Mouse (Mus musculus) heart, postnatal 0 days (tissue): ENCODE data around the gene Zcchc7. TPM values are rescaled to one million over a fixed set of nuclear protein-coding genes. Genes with fewer than 3 reads are reported as not detected.

Experiments
- ATAC-seq: fragments of 200-750 bp; cut with Nextera tagmentation; 2 replicates; pipeline ENCODE4 v1.8.0; 2017; ENCODE audit warnings: low read depth, moderate number of reproducible peaks, moderate library complexity; ENCODE audit not compliant: insufficient read depth
- DNase-seq: peaks from one replicate; pipeline ENCODE4 v3.0.0-alpha.2; 2016; ENCODE audit warnings: low spot score
- H3K27ac ChIP-seq: fragments of 300-500 bp; sonication (generic); 2 replicates; pipeline ENCODE4 v1.5.1; 2014; ENCODE audit warnings: low read depth, mild to moderate bottlenecking
- H3K27me3 ChIP-seq: fragments of 300-500 bp; sonication (generic); 2 replicates; pipeline ENCODE4 v1.6.1; 2014; ENCODE audit warnings: low read length, mixed read lengths; ENCODE audit not compliant: control insufficient read depth, insufficient read depth
- H3K36me3 ChIP-seq: fragments of 300-500 bp; sonication (generic); replicated peaks from 2 replicates; pipeline ENCODE4 v1.6.1; 2014; ENCODE audit warnings: low read length, mixed read lengths; ENCODE audit not compliant: control insufficient read depth, insufficient read depth
- H3K4me1 ChIP-seq: fragments of 300-500 bp; sonication (generic); 2 replicates; pipeline ENCODE4 v1.6.1; 2014; ENCODE audit warnings: antibody characterized with exemption; ENCODE audit not compliant: control insufficient read depth, insufficient read depth
- H3K4me2 ChIP-seq: fragments of 300-500 bp; sonication (generic); 2 replicates; pipeline ENCODE4 v1.6.1; 2014; ENCODE audit warnings: low read depth, mild to moderate bottlenecking, low read length, moderate library complexity
- H3K4me3 ChIP-seq: fragments of 300-500 bp; sonication (generic); 2 replicates; pipeline ENCODE4 v1.5.1; 2014; ENCODE audit warnings: low read depth, low read length
- H3K9ac ChIP-seq: fragments of 300-500 bp; sonication (generic); replicated peaks from 2 replicates; pipeline ENCODE4 v1.6.1; 2014; ENCODE audit warnings: low read depth, low read length, mixed read lengths
- H3K9me3 ChIP-seq: fragments of 300-500 bp; sonication (generic); replicated peaks from 2 replicates; pipeline ENCODE4 v1.6.1; 2016; ENCODE audit warnings: low read length; ENCODE audit not compliant: control insufficient read depth
- CTCF ChIP-seq: IDR thresholded peaks from 2 replicates; pipeline ENCODE4 v1.5.1; 2016; ENCODE audit warnings: antibody characterized with exemption, control low read depth, low read depth
- EP300 ChIP-seq: IDR thresholded peaks from 2 replicates; pipeline ENCODE4 v1.6.1; 2016; ENCODE audit warnings: antibody characterized with exemption, low read depth
- WGBS: fragments of 180-500 bp; shearing (Covaris S2); extraction: QIAGEN DNeasy Blood & Tissue Kit; methylation state at CpG from one replicate; pipeline ENCODE4 v1.1.7; 2014; 5-methylcytosine and 5-hydroxymethylcytosine counted together
- polyA plus RNA-seq: library from polyadenylated mRNA; unstranded; fragments of >200 nt; fragmentation: Nextera tagmentation; extraction: Ambion mirVana; gene quantifications from 2 replicates; pipeline ENCODE4 v1.2.1, GENCODE M21; 2015
- total RNA-seq: library from RNA; depleted of rRNA; stranded (reverse); fragments of >200 nt; gene quantifications from 2 replicates; pipeline ENCODE4 v1.2.3, GENCODE M21; 2014; ENCODE audit warnings: low replicate concordance

The Zcchc7 gene
- total and polyA plus RNA-seq, 2 experiments from 2014 or later, result 14.1 to 22.4 TPM

DNA sequence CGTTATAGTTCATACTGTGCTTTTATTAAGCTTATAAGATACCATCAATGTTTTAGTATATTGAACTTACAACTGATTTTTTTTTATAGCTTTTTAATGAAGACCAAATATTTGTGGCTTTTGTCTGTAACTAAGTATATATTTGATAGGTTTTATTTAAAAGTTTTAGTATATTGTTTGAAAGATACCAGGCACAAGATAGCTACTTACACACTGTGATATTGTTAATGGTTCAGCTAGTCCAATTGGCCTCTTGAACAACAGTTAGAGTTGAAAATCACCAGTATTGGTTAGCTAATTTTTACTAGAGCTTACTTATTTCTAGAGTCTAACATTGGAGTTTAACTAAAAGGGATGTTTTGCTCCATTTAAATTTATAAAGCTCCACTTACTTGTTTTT, 25.8 kb downstream of the Zcchc7 start:
- Histone ChIP-seq H3K27me3 (no peaks in the 10 kb centered on the region), H3K9me3 (no peaks in the 10 kb centered on the region), H3K4me3 (no peak overlapping the region), H3K36me3 (no peaks in the 10 kb centered on the region), H3K27ac (no peak overlapping the region), H3K4me1 (no peaks in the 10 kb centered on the region), H3K4me2 (no peak overlapping the region), H3K9ac (no peak overlapping the region)
- TF ChIP-seq CTCF (no peak), EP300 (no peak)
- DNase-seq, result no peak
- ATAC-seq, result no peak
- WGBS, result 83% methylated on average over 1 of the region's 1 CpGs

DNA sequence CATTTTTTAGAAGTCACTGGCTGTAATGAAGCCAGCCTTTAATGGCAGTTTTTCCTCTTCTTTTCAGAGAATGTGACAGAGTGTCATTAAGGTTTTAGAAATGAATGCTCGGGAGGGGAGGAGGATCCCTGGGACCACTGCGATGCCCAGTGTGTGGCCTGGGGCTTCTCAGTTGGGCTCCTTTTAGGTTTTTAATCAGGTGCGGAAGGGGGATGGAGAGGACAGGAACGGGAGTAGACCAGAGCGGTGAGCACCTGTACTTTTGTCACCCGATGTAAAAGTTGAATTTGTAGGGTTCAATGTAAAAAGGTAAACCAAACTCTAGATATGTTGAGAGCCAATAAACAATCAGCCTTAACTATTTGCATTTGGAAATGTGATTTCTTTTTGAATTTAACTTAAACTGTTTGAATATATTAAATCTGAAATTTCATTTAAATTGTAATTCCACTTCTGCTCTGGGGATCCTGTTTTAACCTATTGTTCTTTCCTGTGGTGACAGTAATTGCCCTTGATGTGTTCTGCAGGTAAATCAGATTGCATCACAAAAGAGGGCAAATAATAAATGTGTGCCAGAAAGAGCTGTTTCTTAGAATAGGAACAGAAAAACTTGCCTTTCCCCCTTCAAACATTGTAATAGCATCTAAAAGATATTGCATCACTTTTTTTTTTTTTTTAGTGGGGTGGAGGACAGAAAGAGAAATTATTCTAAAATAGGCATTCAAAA, 28.1 kb downstream of the Zcchc7 start:
- H3K9me3 ChIP-seq, result no peaks in the 10 kb centered on the region
- no peak for DNase-seq
- H3K9ac ChIP-seq, result no peak overlapping the region
- no peaks in the 10 kb centered on the region for H3K27me3 ChIP-seq
- no peaks in the 10 kb centered on the region for H3K4me1 ChIP-seq
- H3K27ac ChIP-seq, result no peak overlapping the region
- ATAC-seq, result no peak
- WGBS, result 59% methylated on average over 6 of the region's 6 CpGs
- H3K4me3 ChIP-seq, result no peak overlapping the region
- 0 out of 2 replicates have a peak, but pooled peaks cover 5% of the 10 kb centered on the region for H3K36me3 ChIP-seq
- no peak for TF ChIP-seq CTCF
- no peak for TF ChIP-seq EP300
- no peak overlapping the region for H3K4me2 ChIP-seq

DNA sequence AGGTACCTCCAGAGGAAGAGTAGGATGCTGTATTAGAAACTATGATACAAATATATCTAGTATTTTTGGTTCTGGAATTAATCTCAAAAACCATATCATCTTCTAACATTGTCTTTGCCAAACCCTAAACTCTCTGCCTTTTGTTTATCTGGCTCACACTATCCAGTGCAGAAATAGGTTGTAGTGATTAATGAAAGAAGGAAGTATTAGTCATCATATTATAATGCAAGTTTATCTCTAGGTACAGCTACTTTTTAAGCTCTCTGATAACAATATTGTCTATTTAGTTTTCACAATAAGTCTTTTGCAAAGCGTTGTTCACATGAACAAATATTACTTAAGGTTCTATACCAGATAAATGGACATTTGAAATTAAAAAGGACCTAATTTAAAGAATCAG, 57.2 kb downstream of the Zcchc7 start:
- TF ChIP-seq CTCF, result no peak
- no peak for TF ChIP-seq EP300
- 50% methylated on average over 1 of the region's 1 CpGs for WGBS
- ATAC-seq, result no peak

DNA sequence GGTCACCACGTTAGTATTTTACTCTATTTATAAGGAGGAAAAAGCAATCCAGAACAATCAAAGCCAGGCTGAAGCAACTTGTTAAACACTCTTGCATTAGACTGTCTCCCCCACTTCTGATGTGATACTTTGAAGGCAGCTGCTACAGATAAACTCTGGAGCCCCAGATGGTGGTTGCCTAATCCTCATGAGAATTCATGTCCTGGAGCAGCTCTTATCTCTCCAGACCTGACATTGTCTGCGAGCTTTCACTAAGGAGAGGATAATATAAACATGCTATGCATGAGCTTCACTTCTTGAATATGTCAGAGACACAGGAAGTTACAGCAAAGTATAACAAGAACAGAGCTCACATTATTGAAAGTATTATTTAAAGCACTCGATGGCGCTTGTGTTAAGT, 58.1 kb downstream of the Zcchc7 start:
- DNase-seq (peak; percentile 13), ATAC-seq (no peak; the same call in 1 of the 2 replicates)
- H3K9ac ChIP-seq, result no peak overlapping the region
- no peak overlapping the region for H3K4me3 ChIP-seq
- WGBS, result 8% methylated on average over 4 of the region's 4 CpGs
- H3K4me1 ChIP-seq, result peaks cover 6% of the 10 kb centered on the region
- H3K9me3 ChIP-seq, result 0 out of 2 replicates have a peak, but pooled peaks cover 3% of the 10 kb centered on the region
- TF ChIP-seq CTCF, result no peak
- H3K27me3 ChIP-seq, result no peaks in the 10 kb centered on the region
- peak overlapping the region; percentile 11; the same call in 1 of the 2 replicates for H3K4me2 ChIP-seq
- no peak overlapping the region for H3K27ac ChIP-seq
- no peaks in the 10 kb centered on the region for H3K36me3 ChIP-seq

More for the DNA sequence above, 57.2 kb downstream of the Zcchc7 start:
- no peak for DNase-seq
- no peaks in the 10 kb centered on the region for H3K27me3 ChIP-seq
- H3K4me3 ChIP-seq, result no peak overlapping the region
- H3K4me2 ChIP-seq, result no peak overlapping the region
- no peaks in the 10 kb centered on the region for H3K36me3 ChIP-seq
- H3K4me1 ChIP-seq, result peaks cover 6% of the 10 kb centered on the region
- no peaks in the 10 kb centered on the region for H3K9me3 ChIP-seq
- no peak overlapping the region for H3K9ac ChIP-seq
- no peak overlapping the region for H3K27ac ChIP-seq

DNA sequence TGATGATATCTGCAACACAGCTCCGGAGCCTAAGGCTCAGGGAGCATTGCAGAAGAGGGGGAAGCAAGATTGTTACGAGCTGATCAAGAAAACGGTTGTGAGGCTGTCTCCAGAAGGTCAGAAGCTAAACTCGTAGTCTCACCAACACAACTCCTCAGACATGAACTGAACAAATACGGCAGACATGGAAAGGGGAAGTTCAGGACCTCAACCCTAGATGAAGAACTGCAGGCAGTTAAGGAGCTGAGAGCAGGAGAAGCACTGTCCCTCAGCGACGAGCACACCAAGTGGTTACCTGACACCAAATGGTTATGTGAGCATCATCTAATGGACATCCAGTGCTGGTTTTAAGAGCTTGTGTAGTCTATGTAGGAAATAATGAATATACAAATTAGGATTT, 60.9 kb downstream of the Zcchc7 start:
- TF ChIP-seq EP300, result no peak
- TF ChIP-seq CTCF, result no peak
- ATAC-seq, result no peak
- H3K27ac ChIP-seq, result no peak overlapping the region
- 48% methylated on average over 7 of the region's 7 CpGs for WGBS
- H3K27me3 ChIP-seq, result no peaks in the 10 kb centered on the region
- no peak overlapping the region for H3K4me3 ChIP-seq
- 0 out of 2 replicates have a peak, but pooled peaks cover 3% of the 10 kb centered on the region for H3K9me3 ChIP-seq
- H3K9ac ChIP-seq, result no peak overlapping the region
- peaks cover 6% of the 10 kb centered on the region for H3K4me1 ChIP-seq
- DNase-seq, result no peak
- no peaks in the 10 kb centered on the region for H3K36me3 ChIP-seq
- no peak overlapping the region for H3K4me2 ChIP-seq

DNA sequence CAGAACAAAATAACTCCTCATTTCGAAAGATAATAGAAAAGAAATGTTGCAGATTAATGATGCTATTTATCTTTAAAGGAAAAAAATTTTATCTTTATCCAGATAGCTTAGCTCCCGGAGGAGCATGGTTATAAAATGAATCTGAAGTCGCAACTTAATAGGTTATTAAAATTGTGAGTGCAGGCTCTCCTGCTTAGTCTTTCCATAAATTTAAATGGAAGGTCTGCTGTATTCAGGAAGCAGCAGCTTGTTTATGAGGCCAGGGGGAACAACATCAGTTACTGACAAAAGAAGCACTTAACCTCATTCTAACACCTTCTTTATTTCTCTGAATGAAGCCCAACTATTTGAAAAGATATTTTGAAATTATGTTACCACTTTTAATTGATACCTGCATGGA, 74.9 kb downstream of the Zcchc7 start:
- Histone ChIP-seq H3K4me1 (no peaks in the 10 kb centered on the region), H3K36me3 (no peaks in the 10 kb centered on the region), H3K4me2 (no peak overlapping the region), H3K9me3 (no peaks in the 10 kb centered on the region), H3K9ac (no peak overlapping the region), H3K27ac (no peak overlapping the region), H3K27me3 (no peaks in the 10 kb centered on the region), H3K4me3 (no peak overlapping the region)
- WGBS, result 71% methylated on average over 3 of the region's 3 CpGs
- TF ChIP-seq EP300, result no peak
- no peak for TF ChIP-seq CTCF
- no peak for ATAC-seq
- DNase-seq, result no peak
